ENCODE assay signal across 8 mouse cellular contexts in the genomic region with DNA sequence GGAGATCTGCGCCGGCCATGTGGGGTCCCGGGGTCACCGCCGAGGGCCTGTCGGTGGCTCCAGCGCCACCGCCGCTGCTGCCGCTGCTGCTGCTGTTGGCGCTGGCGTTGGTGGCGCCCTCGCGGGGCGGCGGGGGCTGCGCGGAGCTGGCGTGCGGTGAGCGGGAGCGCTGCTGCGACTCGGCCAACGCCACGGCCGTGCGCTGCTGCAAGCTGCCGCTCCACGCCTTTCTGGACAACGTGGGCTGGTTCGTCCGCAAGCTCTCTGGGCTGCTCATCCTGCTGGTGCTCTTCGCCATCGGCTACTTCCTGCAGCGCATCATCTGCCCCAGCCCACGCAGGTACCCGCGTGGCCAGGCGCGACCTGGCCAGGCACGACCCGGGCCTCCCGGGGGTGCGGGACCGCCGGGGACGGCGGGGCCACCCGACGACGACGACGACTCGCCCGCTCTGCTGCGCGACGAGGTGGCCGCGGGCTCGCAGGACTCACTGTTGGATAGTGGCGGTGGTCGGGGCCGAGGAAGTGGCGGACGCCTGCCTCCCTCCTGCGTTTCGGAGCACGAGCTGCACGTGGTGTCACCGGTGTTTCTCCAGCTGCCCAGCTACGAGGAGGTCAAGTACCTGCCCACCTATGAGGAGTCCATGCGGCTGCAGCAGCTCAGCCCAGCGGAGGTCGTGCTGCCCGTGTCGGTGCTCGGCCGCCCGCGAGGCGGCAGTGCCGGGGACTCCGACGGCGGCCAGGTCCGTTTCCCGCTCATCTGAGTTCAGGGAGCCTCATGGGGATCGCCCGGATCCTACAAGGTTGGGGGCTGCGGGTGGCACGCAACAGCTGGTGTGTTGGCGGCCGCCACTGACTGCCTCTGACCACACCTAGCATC. TPM values are rescaled to one million over a fixed set of nuclear protein-coding genes. Genes with fewer than 3 reads are reported as not detected.
DNase-seq lines count a peak whose midpoint lies in the region; ATAC-seq and TF ChIP-seq lines count a peak whose summit lies in the region.

No protein-coding gene starts in this region.

- no peaks in the 10 kb centered on the region for H3K36me3 ChIP-seq in liver, embryonic 14.5 days (replicated peaks; ENCODE audit: control insufficient read depth, insufficient read depth, low read depth)

- H3K4me3 ChIP-seq in cortical plate, adult 2 months (ENCODE audit: insufficient read depth, low read length), result peak overlapping the region; percentile 95
- peak overlapping the region; percentile 26 to 40 for H3K4me3 ChIP-seq in liver, embryonic 14.5 days (ENCODE audit: insufficient read depth in 1 of 2, low read depth in 2 of 2, low read length in 2 of 2)

- no peaks in the 10 kb centered on the region for H3K4me1 ChIP-seq in cortical plate, adult 2 months (ENCODE audit: control insufficient read depth, insufficient read depth, low read length)
- H3K4me1 ChIP-seq in liver, embryonic 14.5 days (replicated peaks; ENCODE audit: control insufficient read depth in 2 of 2, insufficient read depth in 2 of 2, low read length in 1 of 2), result no peaks in the 10 kb centered on the region

- TF ChIP-seq EP300 in liver, embryonic 14.5 days (IDR thresholded peaks at IDR 0.05; ENCODE audit: low read depth), result no peak

- H3K9ac ChIP-seq in liver, embryonic 14.5 days (replicated peaks), result no peak overlapping the region

- peak overlapping the region; percentile 66 for H3K4me2 ChIP-seq in liver, embryonic 14.5 days (ENCODE audit: low read depth)

- WGBS in liver, embryonic 14.5 days (ENCODE audit: insufficient replicate concordance), result under 1% methylated on average over 96 of the region's 96 CpGs

- no peak for TF ChIP-seq POLR2A in cortical plate, adult 2 months (IDR thresholded peaks at IDR 0.05; ENCODE audit: extremely low read depth, insufficient read depth, low read length)

- DNase-seq in lung, adult 18-20 months, result peak; percentile 1 to 5
- DNase-seq in lung, postnatal 36 days, result no peak
- peak; percentile 14 for DNase-seq in kidney, adult 9 months
- DNase-seq in liver, embryonic 14.5 days (ENCODE audit: low read depth in 3 of 3, low spot score in 3 of 3), result no peak
- peak; percentile 6 to 37 for DNase-seq in thymus, postnatal 10 days (ENCODE audit: low spot score in 2 of 2)

- peak; percentile 58 for ATAC-seq in granulocyte monocyte progenitor cell, adult 5-6 weeks (replicated peaks; ENCODE audit: poor library complexity, severe bottlenecking)
- ATAC-seq in liver, embryonic 14.5 days (ENCODE audit: insufficient read depth), result peak; percentile 18; the same call in 1 of the 2 replicates
- peak; percentile 18; the same call in 1 of the 2 replicates for ATAC-seq in neutrophil, adult 5-6 weeks (ENCODE audit: extremely low read depth, insufficient number of reproducible peaks, low FRiP score, poor library complexity, severe bottlenecking)

- no peaks in the 10 kb centered on the region for H3K9me3 ChIP-seq in liver, embryonic 14.5 days (ENCODE audit: control insufficient read depth, low read length)

- peak; percentile 9; the same call in 1 of the 2 replicates for TF ChIP-seq CTCF in cortical plate, adult 2 months (IDR thresholded peaks at IDR 0.05; ENCODE audit: extremely low read depth, insufficient read depth, low read length)
- peak; percentile 11; the same call in 1 of the 2 replicates for TF ChIP-seq CTCF in liver, embryonic 14.5 days (IDR thresholded peaks at IDR 0.05; ENCODE audit: low read depth)

- H3K27ac ChIP-seq in cortical plate, adult 2 months (ENCODE audit: insufficient read depth, low read length), result peak overlapping the region; percentile 68
- no peak overlapping the region for H3K27ac ChIP-seq in liver, embryonic 14.5 days

- H3K27me3 ChIP-seq in liver, embryonic 14.5 days (ENCODE audit: control insufficient read depth, insufficient read depth, low read length), result peaks cover 30% of the 10 kb centered on the region

RNA-seq across cellular contexts. Expression of a gene that starts 0.5 kb away (rescaled TPM):
- 15.6 and 18.9 TPM in 2 replicates for polyA plus RNA-seq in cortical plate, adult 2 months (2012; rRNA removed)
- total RNA-seq in granulocyte monocyte progenitor cell, adult 5-6 weeks (2014; fragmentation: Nextera tagmentation), result not detected in 2 replicates
- not detected in 2 replicates for total RNA-seq in granulocyte monocyte progenitor cell, adult 5-6 weeks (2017)
- 0.68 and 0.69 TPM in 2 replicates for polyA plus RNA-seq in liver, embryonic 14.5 days (2012; rRNA removed)
- polyA plus RNA-seq in liver, embryonic 14.5 days (2014; fragmentation: Nextera tagmentation; extraction: Ambion mirVana), result 0.57 and 0.76 TPM in 2 replicates
- total RNA-seq in neutrophil, adult 5-6 weeks (2017), result 0.25 and 0.47 TPM in 2 replicates

Comparison
In these comparisons a context has a peak if more than half of its experiments do, and no peak if none do; other contexts are left out.
1. DNase-seq: peak in lung, adult 18-20 months (2 of 2), kidney, adult 9 months (single experiment) and thymus, postnatal 10 days (2 of 2); none in lung, postnatal 36 days (single experiment) and liver, embryonic 14.5 days (0 of 3).
2. Peak in every context shown above with its lines, with median percentiles within 50 percentile points of each other: ATAC-seq.